Mouse (Mus musculus): ENCODE measurements around the gene Cd200r3. TPM values are rescaled to one million over a fixed set of nuclear protein-coding genes. Genes with fewer than 3 reads are reported as not detected.

The Cd200r3 gene
- polyA plus RNA-seq, 1 experiment from 2014 or later: 2.0 TPM

GRCm38 (mm10) chr16:45018868-45019267 lies 75.4 kb downstream of the Cd200r3 start:
- Histone ChIP-seq H3K36me3 (ENCODE audit: control insufficient read depth, insufficient read depth, low read length) (no peaks in the 10 kb centered on the region), H3K9ac (ENCODE audit: low read depth, low read length) (no peak overlapping the region), H3K27me3 (replicated peaks; ENCODE audit: control insufficient read depth, insufficient read depth, low read length) (no peaks in the 10 kb centered on the region), H3K4me3 (ENCODE audit: low read depth, low read length) (no peak overlapping the region), H3K4me1 (ENCODE audit: control insufficient read depth, insufficient read depth, low read length) (no peaks in the 10 kb centered on the region), H3K27ac (replicated peaks; ENCODE audit: low read depth, low read length) (no peak overlapping the region), H3K9me3 (ENCODE audit: control insufficient read depth, low read length) (no peaks in the 10 kb centered on the region), H3K4me2 (ENCODE audit: low read depth, low read length) (no peak overlapping the region)
- WGBS: 84% methylated on average over 2 of the region's 2 CpGs
- ATAC-seq (ENCODE audit: low read depth): no peak
- DNase-seq (ENCODE audit: low spot score): no peak

DNA sequence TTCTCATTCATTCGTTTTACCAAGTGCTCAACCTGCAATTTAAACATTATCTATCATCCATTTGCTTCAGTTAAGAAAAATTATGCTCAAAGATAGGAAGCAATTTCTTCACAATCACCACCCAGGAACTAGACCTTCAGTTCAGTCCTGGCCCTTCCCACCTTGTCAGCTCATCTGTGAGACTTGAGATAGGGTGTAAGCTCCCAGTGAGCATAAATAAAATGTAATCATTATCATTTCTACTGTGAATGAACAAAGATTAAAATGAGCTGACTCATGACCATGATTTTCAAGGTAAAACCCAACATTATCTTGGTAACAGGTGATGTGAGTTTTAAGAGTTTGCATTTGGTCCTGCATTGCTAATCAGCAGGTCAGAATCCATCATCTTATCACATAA lies 76.6 kb downstream of the Cd200r3 start:
- no peak overlapping the region for H3K9ac ChIP-seq (ENCODE audit: low read depth, low read length)
- H3K4me3 ChIP-seq (ENCODE audit: low read depth, low read length): no peak overlapping the region
- no peaks in the 10 kb centered on the region for H3K27me3 ChIP-seq (replicated peaks; ENCODE audit: control insufficient read depth, insufficient read depth, low read length)
- no peak overlapping the region for H3K27ac ChIP-seq (replicated peaks; ENCODE audit: low read depth, low read length)
- H3K9me3 ChIP-seq (ENCODE audit: control insufficient read depth, low read length): no peaks in the 10 kb centered on the region
- DNase-seq (ENCODE audit: low spot score) (no peak), ATAC-seq (ENCODE audit: low read depth) (no peak)
- no peaks in the 10 kb centered on the region for H3K4me1 ChIP-seq (ENCODE audit: control insufficient read depth, insufficient read depth, low read length)
- 66% methylated on average over 1 of the region's 1 CpGs for WGBS
- H3K36me3 ChIP-seq (ENCODE audit: control insufficient read depth, insufficient read depth, low read length): no peaks in the 10 kb centered on the region
- no peak overlapping the region for H3K4me2 ChIP-seq (ENCODE audit: low read depth, low read length)

- Histone ChIP-seq H3K4me2 (ENCODE audit: low read depth, low read length) (no peak overlapping the region), H3K9ac (ENCODE audit: low read depth, low read length) (no peak overlapping the region), H3K4me1 (ENCODE audit: control insufficient read depth, insufficient read depth, low read length) (no peaks in the 10 kb centered on the region), H3K36me3 (ENCODE audit: control insufficient read depth, insufficient read depth, low read length) (no peaks in the 10 kb centered on the region), H3K27me3 (replicated peaks; ENCODE audit: control insufficient read depth, insufficient read depth, low read length) (no peaks in the 10 kb centered on the region), H3K4me3 (ENCODE audit: low read depth, low read length) (no peak overlapping the region), H3K27ac (replicated peaks; ENCODE audit: low read depth, low read length) (no peak overlapping the region), H3K9me3 (ENCODE audit: control insufficient read depth, low read length) (no peaks in the 10 kb centered on the region)
- no peak for DNase-seq (ENCODE audit: low spot score)
- WGBS: 84% methylated on average over 2 of the region's 2 CpGs
- ATAC-seq (ENCODE audit: low read depth): no peak
Observed at GRCm38 (mm10) chr16:45020669-45021309, 77.3 kb downstream of the Cd200r3 start.

DNA sequence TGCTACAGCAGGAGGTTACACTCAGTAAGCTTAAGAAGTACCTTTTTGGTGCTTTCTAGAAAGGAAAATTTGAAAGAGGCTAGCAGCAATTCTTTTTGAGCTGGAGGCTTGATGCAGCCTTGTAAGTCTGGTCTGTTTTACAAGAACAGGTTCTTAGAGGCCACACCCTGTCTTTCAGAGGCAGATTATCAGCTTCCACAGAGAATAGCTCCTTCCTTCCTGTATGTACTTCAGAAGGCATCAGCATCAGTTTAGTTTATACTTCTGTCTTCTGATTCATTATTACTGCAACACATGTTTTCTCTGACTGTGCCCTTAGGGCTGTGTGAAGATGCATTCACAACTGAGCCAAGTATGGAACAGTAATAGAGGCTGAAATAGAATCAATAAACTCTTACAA lies 78.0 kb downstream of the Cd200r3 start:
- Histone ChIP-seq H3K9ac (ENCODE audit: low read depth, low read length) (no peak overlapping the region), H3K4me1 (ENCODE audit: control insufficient read depth, insufficient read depth, low read length) (no peaks in the 10 kb centered on the region), H3K4me3 (ENCODE audit: low read depth, low read length) (no peak overlapping the region), H3K27ac (replicated peaks; ENCODE audit: low read depth, low read length) (no peak overlapping the region), H3K27me3 (replicated peaks; ENCODE audit: control insufficient read depth, insufficient read depth, low read length) (no peaks in the 10 kb centered on the region), H3K4me2 (ENCODE audit: low read depth, low read length) (no peak overlapping the region), H3K9me3 (ENCODE audit: control insufficient read depth, low read length) (no peaks in the 10 kb centered on the region), H3K36me3 (ENCODE audit: control insufficient read depth, insufficient read depth, low read length) (no peaks in the 10 kb centered on the region)
- DNase-seq (ENCODE audit: low spot score) (no peak), ATAC-seq (ENCODE audit: low read depth) (no peak)

- ATAC-seq (ENCODE audit: low read depth) (no peak), DNase-seq (ENCODE audit: low spot score) (no peak)
- Histone ChIP-seq H3K4me2 (ENCODE audit: low read depth, low read length) (no peak overlapping the region), H3K9me3 (ENCODE audit: control insufficient read depth, low read length) (no peaks in the 10 kb centered on the region), H3K4me3 (ENCODE audit: low read depth, low read length) (no peak overlapping the region), H3K4me1 (ENCODE audit: control insufficient read depth, insufficient read depth, low read length) (no peaks in the 10 kb centered on the region), H3K9ac (ENCODE audit: low read depth, low read length) (no peak overlapping the region), H3K27ac (replicated peaks; ENCODE audit: low read depth, low read length) (no peak overlapping the region), H3K27me3 (replicated peaks; ENCODE audit: control insufficient read depth, insufficient read depth, low read length) (no peaks in the 10 kb centered on the region), H3K36me3 (ENCODE audit: control insufficient read depth, insufficient read depth, low read length) (no peaks in the 10 kb centered on the region)
- 56% methylated on average over 4 of the region's 4 CpGs for WGBS
Observed at GRCm38 (mm10) chr16:45023904-45024303, 80.4 kb downstream of the Cd200r3 start.

- no peaks in the 10 kb centered on the region for H3K27me3 ChIP-seq (replicated peaks; ENCODE audit: control insufficient read depth, insufficient read depth, low read length)
- no peaks in the 10 kb centered on the region for H3K9me3 ChIP-seq (ENCODE audit: control insufficient read depth, low read length)
- 71% methylated on average over 6 of the region's 6 CpGs for WGBS
- no peaks in the 10 kb centered on the region for H3K36me3 ChIP-seq (ENCODE audit: control insufficient read depth, insufficient read depth, low read length)
- no peak overlapping the region for H3K27ac ChIP-seq (replicated peaks; ENCODE audit: low read depth, low read length)
- H3K4me3 ChIP-seq (ENCODE audit: low read depth, low read length): no peak overlapping the region
- no peak for DNase-seq (ENCODE audit: low spot score)
- H3K4me2 ChIP-seq (ENCODE audit: low read depth, low read length): no peak overlapping the region
- no peak for ATAC-seq (ENCODE audit: low read depth)
- no peaks in the 10 kb centered on the region for H3K4me1 ChIP-seq (ENCODE audit: control insufficient read depth, insufficient read depth, low read length)
- H3K9ac ChIP-seq (ENCODE audit: low read depth, low read length): no peak overlapping the region
Observed at GRCm38 (mm10) chr16:45025321-45025720, 81.8 kb downstream of the Cd200r3 start.

DNA sequence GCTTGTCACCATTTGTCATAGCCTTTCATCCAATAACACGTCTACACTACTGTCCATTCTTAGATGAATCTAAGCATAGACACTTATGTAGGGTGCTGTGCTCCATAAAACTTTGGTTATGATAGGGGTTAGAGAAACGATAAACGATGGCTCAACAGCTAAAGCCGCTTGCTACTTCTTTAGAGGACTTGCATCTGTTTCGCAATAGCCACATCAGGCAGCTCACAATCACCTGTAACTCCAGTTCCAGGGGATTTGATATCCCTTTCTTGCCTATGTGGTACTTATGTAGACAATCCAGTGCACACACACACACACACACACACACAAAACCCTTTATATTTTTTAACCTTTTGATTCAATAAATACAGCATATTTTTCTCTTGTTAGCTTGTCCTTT lies 85.6 kb downstream of the Cd200r3 start:
- Histone ChIP-seq H3K4me1 (ENCODE audit: control insufficient read depth, insufficient read depth, low read length) (no peaks in the 10 kb centered on the region), H3K4me2 (ENCODE audit: low read depth, low read length) (no peak overlapping the region), H3K9ac (ENCODE audit: low read depth, low read length) (no peak overlapping the region), H3K27ac (replicated peaks; ENCODE audit: low read depth, low read length) (no peak overlapping the region), H3K27me3 (replicated peaks; ENCODE audit: control insufficient read depth, insufficient read depth, low read length) (no peaks in the 10 kb centered on the region), H3K36me3 (ENCODE audit: control insufficient read depth, insufficient read depth, low read length) (no peaks in the 10 kb centered on the region), H3K9me3 (ENCODE audit: control insufficient read depth, low read length) (no peaks in the 10 kb centered on the region), H3K4me3 (ENCODE audit: low read depth, low read length) (no peak overlapping the region)
- no peak for DNase-seq (ENCODE audit: low spot score)
- WGBS: 91% methylated on average over 5 of the region's 5 CpGs
- no peak for ATAC-seq (ENCODE audit: low read depth)

- Histone ChIP-seq H3K9ac (ENCODE audit: low read depth, low read length) (no peak overlapping the region), H3K4me1 (ENCODE audit: control insufficient read depth, insufficient read depth, low read length) (no peaks in the 10 kb centered on the region), H3K4me2 (ENCODE audit: low read depth, low read length) (no peak overlapping the region), H3K9me3 (ENCODE audit: control insufficient read depth, low read length) (no peaks in the 10 kb centered on the region), H3K27me3 (replicated peaks; ENCODE audit: control insufficient read depth, insufficient read depth, low read length) (no peaks in the 10 kb centered on the region), H3K36me3 (ENCODE audit: control insufficient read depth, insufficient read depth, low read length) (no peaks in the 10 kb centered on the region), H3K27ac (replicated peaks; ENCODE audit: low read depth, low read length) (no peak overlapping the region), H3K4me3 (ENCODE audit: low read depth, low read length) (no peak overlapping the region)
- DNase-seq (ENCODE audit: low spot score): peak; percentile 66
- whole genome bisulfite sequencing: 93% methylated on average over 1 of the region's 1 CpGs
- ATAC-seq (ENCODE audit: low read depth): no peak
Observed at GRCm38 (mm10) chr16:45029493-45029892, 86.0 kb downstream of the Cd200r3 start.

GRCm38 (mm10) chr16:45030127-45030526 lies 86.6 kb downstream of the Cd200r3 start:
- no peak overlapping the region for H3K4me3 ChIP-seq (ENCODE audit: low read depth, low read length)
- H3K27ac ChIP-seq (replicated peaks; ENCODE audit: low read depth, low read length): no peak overlapping the region
- no peak overlapping the region for H3K4me2 ChIP-seq (ENCODE audit: low read depth, low read length)
- no peaks in the 10 kb centered on the region for H3K36me3 ChIP-seq (ENCODE audit: control insufficient read depth, insufficient read depth, low read length)
- H3K9ac ChIP-seq (ENCODE audit: low read depth, low read length): no peak overlapping the region
- no peaks in the 10 kb centered on the region for H3K4me1 ChIP-seq (ENCODE audit: control insufficient read depth, insufficient read depth, low read length)
- H3K9me3 ChIP-seq (ENCODE audit: control insufficient read depth, low read length): no peaks in the 10 kb centered on the region
- ATAC-seq (ENCODE audit: low read depth) (no peak), DNase-seq (ENCODE audit: low spot score) (no peak)
- H3K27me3 ChIP-seq (replicated peaks; ENCODE audit: control insufficient read depth, insufficient read depth, low read length): no peaks in the 10 kb centered on the region
- WGBS: 81% methylated on average over 4 of the region's 4 CpGs

Data from embryonic facial prominence, embryonic 14.5 days (tissue).